Mouse (Mus musculus) bone marrow, adult 2 months (tissue): ENCODE data around the gene Ipo9.

ENCODE experiments used
- CTCF ChIP-seq: fragments of 200-500 bp; IDR thresholded peaks from 2 replicates; pipeline ENCODE4 v1.5.1; 2011; ENCODE audit warnings: low read length, control low read depth; ENCODE audit not compliant: control insufficient read depth, insufficient read depth
- POLR2A ChIP-seq: fragments of 200-500 bp; IDR thresholded peaks from 2 replicates; pipeline ENCODE4 v1.6.1; 2011; ENCODE audit warnings: low read depth, mild to moderate bottlenecking, control low read depth, low read length, borderline replicate concordance; ENCODE audit not compliant: control insufficient read depth

DNA sequence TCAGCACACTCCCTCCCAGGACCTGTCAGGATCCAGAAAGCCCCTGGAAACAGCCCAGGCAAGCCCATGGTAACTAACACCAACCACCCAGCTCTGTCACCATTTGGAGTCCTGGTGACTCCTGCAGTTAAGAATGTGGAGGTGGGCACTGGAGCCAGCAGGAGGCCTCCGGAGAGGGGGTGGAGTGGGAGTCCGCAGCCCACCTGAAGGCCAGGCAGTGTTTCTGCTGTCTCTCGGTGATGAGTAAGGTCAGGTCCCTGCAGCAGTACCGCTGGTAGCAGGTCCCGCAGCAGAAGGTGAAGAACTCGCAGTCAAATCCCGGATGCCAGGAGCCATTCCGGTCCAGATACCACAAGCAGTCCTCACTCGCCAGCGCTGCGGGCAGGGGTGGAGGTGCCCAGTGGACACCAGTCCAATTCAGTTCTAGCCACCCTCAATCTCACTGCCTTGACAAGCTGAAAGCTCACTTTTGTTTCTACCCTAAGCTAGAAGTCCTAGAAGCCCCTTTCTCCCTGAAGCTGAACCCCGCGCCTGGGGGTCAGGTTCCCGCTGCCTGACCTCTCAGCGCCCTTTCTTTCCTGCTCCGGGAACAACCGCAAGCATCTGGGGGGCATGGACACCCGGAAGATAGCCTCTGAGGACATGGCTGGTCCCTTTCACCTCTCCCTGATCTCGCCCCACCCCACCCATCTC lies 56.0 kb downstream of the Ipo9 start:
- no peak for TF ChIP-seq POLR2A
- no peak for TF ChIP-seq CTCF
